Mouse (Mus musculus): ENCODE data around the gene Htra1.

The Htra1 gene

DNA sequence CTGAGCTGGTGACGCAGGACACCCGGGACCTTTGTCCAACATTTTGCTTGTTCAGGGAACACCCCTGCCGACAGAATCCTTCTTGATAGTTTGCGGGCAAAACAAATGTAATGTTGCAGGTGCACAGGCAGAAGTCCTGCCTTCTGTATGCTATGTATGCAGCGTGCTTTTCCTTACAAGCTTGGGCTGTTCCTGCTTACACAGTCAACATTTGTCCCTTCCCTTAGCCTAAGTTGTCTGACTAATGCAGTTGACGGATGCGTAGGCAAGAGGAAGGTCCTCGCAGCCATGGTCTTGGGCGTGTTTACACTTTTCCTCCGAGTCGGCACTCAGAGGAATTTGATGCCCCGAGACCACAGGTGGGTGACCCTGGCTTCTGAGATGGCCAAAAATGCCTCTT, 49.3 kb downstream of the Htra1 start:
- H3K9me3 ChIP-seq (ENCODE audit: low read length): no peaks in the 10 kb centered on the region
- peaks cover 36% of the 10 kb centered on the region for H3K4me1 ChIP-seq (replicated peaks; ENCODE audit: low read depth, low read length)
- TF ChIP-seq POU5F1 (IDR thresholded peaks at IDR 0.05; ENCODE audit: borderline replicate concordance, low read length) (no peak), NANOG (IDR thresholded peaks at IDR 0.05; ENCODE audit: borderline replicate concordance, low read length) (no peak), CTCF (conservative IDR thresholded peaks at IDR 0.05; ENCODE audit: low read length) (no peak)
- no peak overlapping the region for H3K4me3 ChIP-seq (replicated peaks; ENCODE audit: low read length)
- 0 out of 2 replicates have a peak, but pooled peaks cover 3% of the 10 kb centered on the region for H3K27me3 ChIP-seq (ENCODE audit: insufficient read depth, low read length)
- H3K36me3 ChIP-seq (ENCODE audit: insufficient read depth, low read length): peaks cover 12% of the 10 kb centered on the region; the same call in 1 of the 2 replicates

DNA sequence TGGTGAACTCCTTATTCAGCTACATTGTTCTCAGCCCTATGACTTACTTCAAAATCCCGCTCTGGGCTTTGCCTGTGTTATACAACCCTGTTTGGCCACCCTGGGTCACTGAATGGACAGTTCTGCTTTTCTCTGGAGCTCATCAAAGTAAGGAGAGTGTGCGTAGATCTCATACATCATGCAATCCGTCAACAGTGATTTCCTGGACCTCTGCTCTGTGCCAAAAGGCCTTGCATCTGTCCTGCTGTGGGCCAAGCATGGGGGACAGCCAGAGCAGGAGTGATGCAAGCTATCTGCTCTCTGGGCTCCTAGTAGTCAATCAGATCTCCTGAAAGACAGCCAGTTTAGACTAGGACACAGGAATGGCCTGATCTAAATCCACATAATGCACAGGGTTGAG, 49.8 kb downstream of the Htra1 start:
- peaks cover 36% of the 10 kb centered on the region for H3K4me1 ChIP-seq (replicated peaks; ENCODE audit: low read depth, low read length)
- H3K9me3 ChIP-seq (ENCODE audit: low read length): no peaks in the 10 kb centered on the region
- H3K27me3 ChIP-seq (ENCODE audit: insufficient read depth, low read length): 0 out of 2 replicates have a peak, but pooled peaks cover 3% of the 10 kb centered on the region
- TF ChIP-seq CTCF (conservative IDR thresholded peaks at IDR 0.05; ENCODE audit: low read length): no peak
- no peak for TF ChIP-seq POU5F1 (IDR thresholded peaks at IDR 0.05; ENCODE audit: borderline replicate concordance, low read length)
- TF ChIP-seq NANOG (IDR thresholded peaks at IDR 0.05; ENCODE audit: borderline replicate concordance, low read length): no peak
- no peak overlapping the region for H3K4me3 ChIP-seq (replicated peaks; ENCODE audit: low read length)
- H3K36me3 ChIP-seq (ENCODE audit: insufficient read depth, low read length): peaks cover 12% of the 10 kb centered on the region; the same call in 1 of the 2 replicates

DNA sequence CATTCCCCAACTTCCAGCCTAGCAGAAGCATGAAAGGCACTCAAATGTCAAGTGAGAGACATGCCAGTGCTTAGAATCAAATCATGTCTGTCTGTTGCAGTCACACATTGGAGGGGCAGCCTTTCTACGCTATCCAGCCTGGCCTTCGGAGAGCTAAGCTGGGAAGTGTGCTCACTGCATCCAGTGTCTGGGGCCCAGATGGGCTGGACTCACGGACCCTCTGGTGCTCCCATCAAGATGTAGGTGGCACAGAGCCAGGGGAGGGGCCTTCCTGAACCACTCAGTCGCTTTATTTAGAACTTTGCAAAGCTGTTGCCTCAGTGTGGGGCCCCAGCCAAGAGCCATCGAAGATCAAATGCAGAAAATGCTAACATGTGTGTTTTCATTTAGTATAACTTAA, 52.2 kb downstream of the Htra1 start:
- Histone ChIP-seq H3K27me3 (ENCODE audit: insufficient read depth, low read length) (0 out of 2 replicates have a peak, but pooled peaks cover 3% of the 10 kb centered on the region), H3K9me3 (ENCODE audit: low read length) (no peaks in the 10 kb centered on the region), H3K36me3 (ENCODE audit: insufficient read depth, low read length) (peaks cover 12% of the 10 kb centered on the region; the same call in 1 of the 2 replicates), H3K4me1 (replicated peaks; ENCODE audit: low read depth, low read length) (peaks cover 20% of the 10 kb centered on the region), H3K4me3 (replicated peaks; ENCODE audit: low read length) (no peak overlapping the region)
- no peak for TF ChIP-seq POU5F1 (IDR thresholded peaks at IDR 0.05; ENCODE audit: borderline replicate concordance, low read length)
- no peak for TF ChIP-seq CTCF (conservative IDR thresholded peaks at IDR 0.05; ENCODE audit: low read length)
- no peak for TF ChIP-seq NANOG (IDR thresholded peaks at IDR 0.05; ENCODE audit: borderline replicate concordance, low read length)

DNA sequence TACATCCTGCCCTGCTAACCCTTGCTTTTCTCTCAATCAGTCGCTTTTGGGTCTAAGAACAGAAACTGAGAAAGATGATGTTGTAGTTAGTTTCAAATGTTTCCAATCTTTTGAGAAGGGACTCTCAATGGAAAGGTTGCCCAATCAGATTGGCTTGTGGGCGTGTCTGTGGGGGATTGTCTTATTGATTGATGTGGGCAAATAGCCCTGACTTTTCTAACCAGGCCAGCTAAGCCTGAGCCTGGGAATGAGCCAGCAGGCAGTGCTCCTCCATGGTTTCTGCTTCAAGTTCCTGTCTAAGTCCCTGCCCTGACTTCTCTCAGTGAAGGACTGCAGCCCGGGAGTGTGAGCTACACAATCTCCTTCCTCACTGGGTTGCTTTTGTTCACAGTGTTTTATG, 53.5 kb downstream of the Htra1 start:
- Histone ChIP-seq H3K4me1 (replicated peaks; ENCODE audit: low read depth, low read length) (peaks cover 17% of the 10 kb centered on the region; the same call in 1 of the 2 replicates), H3K27me3 (ENCODE audit: insufficient read depth, low read length) (0 out of 2 replicates have a peak, but pooled peaks cover 3% of the 10 kb centered on the region), H3K4me3 (replicated peaks; ENCODE audit: low read length) (no peak overlapping the region), H3K36me3 (ENCODE audit: insufficient read depth, low read length) (peaks cover 9% of the 10 kb centered on the region; the same call in 1 of the 2 replicates), H3K9me3 (ENCODE audit: low read length) (no peaks in the 10 kb centered on the region)
- TF ChIP-seq CTCF (conservative IDR thresholded peaks at IDR 0.05; ENCODE audit: low read length) (no peak), POU5F1 (IDR thresholded peaks at IDR 0.05; ENCODE audit: borderline replicate concordance, low read length) (no peak), NANOG (IDR thresholded peaks at IDR 0.05; ENCODE audit: borderline replicate concordance, low read length) (no peak)

DNA sequence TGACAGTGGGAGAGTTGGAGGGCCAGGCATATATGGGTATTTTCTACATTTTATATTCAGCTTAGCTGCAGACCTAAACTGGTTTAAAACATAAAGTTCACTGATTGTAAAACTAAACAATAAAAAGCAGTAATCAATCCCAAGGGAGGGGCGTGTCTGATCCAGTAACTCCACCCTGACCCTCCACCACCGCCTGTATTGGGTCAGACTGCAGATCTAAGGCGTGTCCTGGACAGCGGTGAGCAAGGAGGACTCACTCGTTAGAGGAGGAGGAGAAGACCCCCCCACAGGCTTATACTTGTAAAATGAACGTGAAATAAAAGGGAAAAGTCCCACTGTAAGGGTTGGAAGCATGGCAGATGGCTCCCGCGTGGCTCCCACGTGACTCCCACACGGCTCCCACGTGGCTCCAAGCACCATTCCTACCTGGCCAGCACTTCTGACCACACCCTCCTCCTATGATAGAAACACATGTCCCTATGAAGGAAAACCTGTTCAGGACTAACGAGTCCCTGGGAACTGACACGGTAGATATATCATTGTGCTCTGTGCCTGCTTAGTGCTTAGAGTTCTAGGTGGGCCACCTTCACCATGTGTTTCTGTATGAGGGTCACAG, 55.4 kb downstream of the Htra1 start:
- Histone ChIP-seq H3K27me3 (ENCODE audit: insufficient read depth, low read length) (no peaks in the 10 kb centered on the region), H3K9me3 (ENCODE audit: low read length) (no peaks in the 10 kb centered on the region), H3K36me3 (ENCODE audit: insufficient read depth, low read length) (no peaks in the 10 kb centered on the region), H3K4me1 (replicated peaks; ENCODE audit: low read depth, low read length) (peaks cover 11% of the 10 kb centered on the region; the same call in 1 of the 2 replicates), H3K4me3 (replicated peaks; ENCODE audit: low read length) (no peak overlapping the region)
- no peak for TF ChIP-seq NANOG (IDR thresholded peaks at IDR 0.05; ENCODE audit: borderline replicate concordance, low read length)
- TF ChIP-seq CTCF (conservative IDR thresholded peaks at IDR 0.05; ENCODE audit: low read length): no peak
- TF ChIP-seq POU5F1 (IDR thresholded peaks at IDR 0.05; ENCODE audit: borderline replicate concordance, low read length): no peak

DNA sequence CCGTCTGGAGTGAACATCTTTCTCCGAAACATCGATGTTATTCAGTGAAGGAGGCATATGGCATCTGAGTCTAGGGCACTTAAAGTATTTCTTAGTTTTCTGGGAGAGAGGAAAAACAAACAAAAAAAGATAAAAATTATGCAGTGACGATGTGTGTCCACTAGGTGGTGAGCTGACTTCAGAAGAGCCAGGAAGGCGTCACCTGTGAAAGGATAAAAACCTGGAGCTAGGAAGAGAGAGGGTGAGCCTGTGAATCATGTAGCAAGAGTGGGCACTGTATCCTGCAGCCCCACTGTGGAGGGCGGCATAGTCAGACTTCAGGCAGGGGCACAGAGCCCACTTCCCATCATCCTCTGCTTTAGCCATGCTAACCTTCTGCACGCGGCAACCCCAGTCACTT, 58.0 kb downstream of the Htra1 start:
- H3K4me3 ChIP-seq (replicated peaks; ENCODE audit: low read length): no peak overlapping the region
- peaks cover 11% of the 10 kb centered on the region; the same call in 1 of the 2 replicates for H3K4me1 ChIP-seq (replicated peaks; ENCODE audit: low read depth, low read length)
- TF ChIP-seq POU5F1 (IDR thresholded peaks at IDR 0.05; ENCODE audit: borderline replicate concordance, low read length) (no peak), CTCF (conservative IDR thresholded peaks at IDR 0.05; ENCODE audit: low read length) (peak; percentile 60)
- no peaks in the 10 kb centered on the region for H3K36me3 ChIP-seq (ENCODE audit: insufficient read depth, low read length)
- 0 out of 2 replicates have a peak, but pooled peaks cover 3% of the 10 kb centered on the region for H3K27me3 ChIP-seq (ENCODE audit: insufficient read depth, low read length)
- H3K9me3 ChIP-seq (ENCODE audit: low read length): no peaks in the 10 kb centered on the region

DNA sequence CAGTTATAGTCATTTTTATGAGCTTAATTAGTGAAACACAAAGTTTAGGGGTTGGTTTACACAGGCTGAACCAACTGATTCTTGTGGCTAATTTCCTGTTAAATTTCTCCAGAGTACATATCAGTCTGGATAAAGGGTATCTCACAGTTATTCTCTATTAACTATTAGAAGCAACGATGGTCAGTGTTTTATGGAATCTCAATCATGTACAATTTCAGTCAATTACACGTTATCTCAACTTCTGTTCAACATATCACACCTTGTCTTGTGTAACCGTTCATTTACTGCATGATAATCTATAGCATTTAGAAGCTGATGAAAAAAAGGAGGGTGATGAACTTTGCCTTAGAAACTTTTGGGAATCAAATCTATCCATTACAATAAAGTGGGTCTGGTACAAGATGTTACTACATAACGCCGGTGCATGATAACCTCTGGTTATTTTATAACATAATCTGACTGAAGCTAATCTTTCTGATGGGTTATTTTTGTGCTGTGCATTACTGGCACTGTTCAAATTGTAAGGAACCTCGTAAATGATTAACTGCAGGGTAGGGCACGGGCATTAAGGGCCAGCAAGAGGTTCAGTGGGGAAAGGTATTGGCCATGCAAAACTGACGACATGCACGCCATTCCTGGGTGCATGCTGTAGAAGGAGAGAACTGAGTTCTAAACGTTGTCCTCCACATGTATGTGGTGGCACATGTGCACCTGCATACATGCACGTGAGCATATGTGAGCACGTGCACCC, 66.2 kb downstream of the Htra1 start:
- Histone ChIP-seq H3K27me3 (ENCODE audit: insufficient read depth, low read length) (no peaks in the 10 kb centered on the region), H3K9me3 (ENCODE audit: low read length) (peaks cover 6% of the 10 kb centered on the region; the same call in 1 of the 2 replicates), H3K36me3 (ENCODE audit: insufficient read depth, low read length) (no peaks in the 10 kb centered on the region), H3K4me1 (replicated peaks; ENCODE audit: low read depth, low read length) (no peaks in the 10 kb centered on the region), H3K4me3 (replicated peaks; ENCODE audit: low read length) (no peak overlapping the region)
- TF ChIP-seq CTCF (conservative IDR thresholded peaks at IDR 0.05; ENCODE audit: low read length): no peak
- no peak for TF ChIP-seq POU5F1 (IDR thresholded peaks at IDR 0.05; ENCODE audit: borderline replicate concordance, low read length)
- TF ChIP-seq NANOG (IDR thresholded peaks at IDR 0.05; ENCODE audit: borderline replicate concordance, low read length): no peak

DNA sequence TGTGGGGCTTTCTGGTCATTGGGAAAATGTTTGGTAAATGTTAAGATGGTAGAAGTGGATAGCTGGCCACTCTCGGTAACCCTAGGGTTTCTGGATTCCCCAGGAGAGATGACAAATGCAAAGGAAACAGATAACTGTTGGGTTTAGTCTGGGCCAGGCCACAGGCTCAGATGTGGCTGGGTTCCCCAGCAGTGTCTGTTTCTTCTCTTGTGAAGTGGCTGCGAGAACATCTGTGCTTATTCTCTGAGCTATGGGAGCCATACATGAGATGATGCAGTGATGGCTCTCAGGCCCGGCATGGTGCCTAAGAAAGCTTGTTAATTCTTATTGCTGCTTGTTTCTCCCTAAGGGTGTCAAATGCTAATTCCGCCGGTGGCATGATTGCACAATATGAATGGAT, 68.2 kb downstream of the Htra1 start:
- no peak for TF ChIP-seq NANOG (IDR thresholded peaks at IDR 0.05; ENCODE audit: borderline replicate concordance, low read length)
- TF ChIP-seq CTCF (conservative IDR thresholded peaks at IDR 0.05; ENCODE audit: low read length): no peak
- no peak for TF ChIP-seq POU5F1 (IDR thresholded peaks at IDR 0.05; ENCODE audit: borderline replicate concordance, low read length)
- no peak overlapping the region for H3K4me3 ChIP-seq (replicated peaks; ENCODE audit: low read length)
- H3K4me1 ChIP-seq (replicated peaks; ENCODE audit: low read depth, low read length): no peaks in the 10 kb centered on the region
- H3K9me3 ChIP-seq (ENCODE audit: low read length): peaks cover 6% of the 10 kb centered on the region; the same call in 1 of the 2 replicates
- H3K36me3 ChIP-seq (ENCODE audit: insufficient read depth, low read length): no peaks in the 10 kb centered on the region
- H3K27me3 ChIP-seq (ENCODE audit: insufficient read depth, low read length): no peaks in the 10 kb centered on the region
